Mouse (Mus musculus) cerebellum, adult 9-11 months (tissue): ENCODE results near the gene Btbd7.

ENCODE experiments used
- DNase-seq: peaks from one replicate; pipeline ENCODE4 v3.0.0; 2022

Gene Btbd7

GRCm38 (mm10) chr12:102778151-102778550 lies 100.1 kb downstream of the Btbd7 start:
- DNase-seq = peak; percentile 32

GRCm38 (mm10) chr12:102776035-102776434 lies 102.2 kb downstream of the Btbd7 start:
- no peak for DNase-seq

- DNase-seq = no peak
These were observed 105.6 kb downstream of the Btbd7 start for GRCm38 (mm10) chr12:102772676-102773075.

GRCm38 (mm10) chr12:102771601-102772000 lies 106.7 kb downstream of the Btbd7 start:
- DNase-seq = no peak

GRCm38 (mm10) chr12:102769000-102769399 lies 109.3 kb downstream of the Btbd7 start:
- no peak for DNase-seq

- DNase-seq = no peak
These were observed 114.6 kb downstream of the Btbd7 start for GRCm38 (mm10) chr12:102763696-102764095.

- no peak for DNase-seq
These were observed 116.6 kb downstream of the Btbd7 start for GRCm38 (mm10) chr12:102761668-102762067.

GRCm38 (mm10) chr12:102758936-102759335 lies 119.3 kb downstream of the Btbd7 start:
- DNase-seq = peak; percentile 29

- no peak for DNase-seq
These were observed 119.9 kb downstream of the Btbd7 start, which contains the start of gene Gm20604 for GRCm38 (mm10) chr12:102758403-102758756. TSS of gene Gm20604 (minus strand) at chr12:102758672.

GRCm38 (mm10) chr12:102757689-102758402 lies 120.4 kb downstream of the Btbd7 start, which contains the start of the genes Gm28051, Gon7 and Ubr7:
TSS of gene Gm28051 (minus strand) at chr12:102757765.
TSS of gene Gon7 (minus strand) at chr12:102757803.
TSS of gene Ubr7 (plus strand) at chr12:102757967.
- peak; percentile 97 for DNase-seq

- DNase-seq = no peak
These were observed 121.1 kb downstream of the Btbd7 start for GRCm38 (mm10) chr12:102757055-102757688.

GRCm38 (mm10) chr12:102756304-102756703 lies 122.0 kb downstream of the Btbd7 start:
- peak; percentile 54 for DNase-seq

- DNase-seq = no peak
These were observed 130.0 kb downstream of the Btbd7 start for GRCm38 (mm10) chr12:102748256-102748655.

- DNase-seq = no peak
These were observed 133.4 kb downstream of the Btbd7 start for GRCm38 (mm10) chr12:102744839-102745238.

GRCm38 (mm10) chr12:102743589-102744574 lies 134.4 kb downstream of the Btbd7 start, which contains the start of the genes Moap1 and Tmem251:
TSS of gene Moap1 (minus strand) at chr12:102743661.
TSS of gene Tmem251 (plus strand) at chr12:102743762.
- DNase-seq = peak; percentile 91

GRCm38 (mm10) chr12:102743036-102743588 lies 135.2 kb downstream of the Btbd7 start:
- peak; percentile 52 for DNase-seq

- DNase-seq = no peak
These were observed 136.2 kb downstream of the Btbd7 start for GRCm38 (mm10) chr12:102742056-102742455.

- DNase-seq = no peak
These were observed 138.0 kb downstream of the Btbd7 start for GRCm38 (mm10) chr12:102740285-102740684.

GRCm38 (mm10) chr12:102739096-102739495 lies 139.2 kb downstream of the Btbd7 start:
- no peak for DNase-seq

- no peak for DNase-seq
These were observed 144.9 kb downstream of the Btbd7 start for GRCm38 (mm10) chr12:102733381-102733780.

GRCm38 (mm10) chr12:102730798-102731619 lies 147.3 kb downstream of the Btbd7 start:
- DNase-seq = no peak
